Mouse (Mus musculus) megakaryocyte-erythroid progenitor cell, adult 5-6 weeks (primary cell): ENCODE results near the gene Pon2. TPM values are rescaled to one million over a fixed set of nuclear protein-coding genes. Genes with fewer than 3 reads are reported as not detected.
A peak's percentile ranks its signal among the peaks of the same experiment; 100 is the strongest.

Experiments
- ATAC-seq: replicated peaks from 2 replicates; pipeline ENCODE4 v1.8.0; 2016; ENCODE audit warnings: mild to moderate bottlenecking, inconsistent platforms; ENCODE audit not compliant: severe bottlenecking, poor library complexity, low FRiP score, low TSS enrichment
- total RNA-seq, 2 experiments: library from RNA; stranded (forward) in 1 of 2; stranded (reverse) in 1 of 2; fragments of 200-1000, 215-1000 nt in 1 of 2; fragments of >200 nt in 1 of 2; fragmentation: Nextera tagmentation in 1 of 2; gene quantifications; 2 replicates each; pipeline ENCODE4 v1.2.3; 2014 to 2017

The Pon2 gene
- total RNA-seq, 2 experiments from 2014 or later, result 38.7 to 72.9 TPM

- no peak for ATAC-seq
Observed at GRCm38 (mm10) chr6:5296067-5296466, 2.2 kb downstream of the Pon2 start.

GRCm38 (mm10) chr6:5294659-5295449, 3.4 kb downstream of the Pon2 start:
- ATAC-seq, result no peak

GRCm38 (mm10) chr6:5292841-5293240, 5.4 kb downstream of the Pon2 start:
- no peak for ATAC-seq

GRCm38 (mm10) chr6:5291450-5291849, 6.8 kb downstream of the Pon2 start:
- ATAC-seq, result peak; percentile 75

- peak; percentile 12; the same call in 1 of the 2 replicates for ATAC-seq
Observed at GRCm38 (mm10) chr6:5287919-5288318, 10.3 kb downstream of the Pon2 start.

- peak; percentile 77 for ATAC-seq
Observed at GRCm38 (mm10) chr6:5287392-5287791, 10.9 kb downstream of the Pon2 start.

GRCm38 (mm10) chr6:5282418-5282817, 15.8 kb downstream of the Pon2 start:
- ATAC-seq, result no peak

GRCm38 (mm10) chr6:5280576-5281305, 17.5 kb downstream of the Pon2 start:
- no peak for ATAC-seq

- ATAC-seq, result no peak
Observed at GRCm38 (mm10) chr6:5277972-5278371, 20.3 kb downstream of the Pon2 start.

GRCm38 (mm10) chr6:5269641-5270040, 28.6 kb downstream of the Pon2 start:
- no peak for ATAC-seq

GRCm38 (mm10) chr6:5264793-5265192, 33.5 kb downstream of the Pon2 start:
- ATAC-seq, result no peak

GRCm38 (mm10) chr6:5263250-5263999, 34.8 kb downstream of the Pon2 start:
- peak; percentile 85 for ATAC-seq

GRCm38 (mm10) chr6:5262322-5263249, 35.7 kb downstream of the Pon2 start:
- peak; percentile 73 for ATAC-seq

- ATAC-seq, result peak; percentile 99
Observed at GRCm38 (mm10) chr6:5255722-5256451, 42.4 kb downstream of the Pon2 start, which contains the start of gene Pon3. Gene Pon3 (minus strand): TSS chr6:5256286.

GRCm38 (mm10) chr6:5255291-5255690, 43.0 kb downstream of the Pon2 start:
- no peak for ATAC-seq

- ATAC-seq, result no peak
Observed at GRCm38 (mm10) chr6:5254869-5255268, 43.4 kb downstream of the Pon2 start.

GRCm38 (mm10) chr6:5245926-5246325, 52.3 kb downstream of the Pon2 start:
- ATAC-seq, result no peak

- ATAC-seq, result no peak
Observed at GRCm38 (mm10) chr6:5238799-5239198, 59.5 kb downstream of the Pon2 start.
